Mouse (Mus musculus) heart, adult 2 months (tissue): ENCODE data around the gene Whamm. TPM values are rescaled to one million over a fixed set of nuclear protein-coding genes. Genes with fewer than 3 reads are reported as not detected.

Experiments used
- DNase-seq, 2 experiments: peaks; one replicate each; pipeline ENCODE4 v3.0.0; 2021
- H3K27ac ChIP-seq: fragments of 200-600 bp; 2 replicates; pipeline ENCODE4 v1.8.1; 2022
- H3K27me3 ChIP-seq: fragments of 200-500 bp; 2 replicates; pipeline ENCODE4 v1.6.1; 2012; ENCODE audit warnings: mild to moderate bottlenecking, low read length, inconsistent platforms, mixed read lengths; ENCODE audit not compliant: control insufficient read depth, insufficient read depth
- H3K36me3 ChIP-seq: fragments of 200-500 bp; 2 replicates; pipeline ENCODE4 v1.6.1; 2012; ENCODE audit warnings: low read length, inconsistent platforms; ENCODE audit not compliant: control insufficient read depth, insufficient read depth
- H3K4me1 ChIP-seq: fragments of 200-500 bp; 2 replicates; pipeline ENCODE4 v1.6.1; 2011; ENCODE audit warnings: low read length; ENCODE audit not compliant: control insufficient read depth, insufficient read depth
- H3K4me3 ChIP-seq: fragments of 200-600 bp; 2 replicates; pipeline ENCODE4 v1.8.1; 2022
- H3K79me2 ChIP-seq: fragments of 200-500 bp; replicated peaks from 2 replicates; pipeline ENCODE4 v1.6.1; 2012; ENCODE audit warnings: mild to moderate bottlenecking, inconsistent platforms, low read length, moderate library complexity, mixed read lengths; ENCODE audit not compliant: control insufficient read depth, insufficient read depth
- H3K9ac ChIP-seq: fragments of 200-500 bp; 2 replicates; pipeline ENCODE4 v1.6.1; 2012; ENCODE audit warnings: low read depth, mild to moderate bottlenecking, control low read depth, inconsistent platforms, low read length, mixed read lengths
- CTCF ChIP-seq: fragments of 200-600 bp; IDR thresholded peaks from 2 replicates; pipeline ENCODE4 v1.8.1; 2022; ENCODE audit warnings: antibody characterized with exemption, mild to moderate bottlenecking, moderate library complexity
- EP300 ChIP-seq: fragments of 200-500 bp; IDR thresholded peaks from 2 replicates; pipeline ENCODE4 v1.6.1; 2011; ENCODE audit warnings: low read depth, low read length, control low read depth; ENCODE audit not compliant: insufficient read depth
- POLR2A ChIP-seq: fragments of 200-500 bp; IDR thresholded peaks from 2 replicates; pipeline ENCODE4 v1.6.1; 2011; ENCODE audit warnings: mild to moderate bottlenecking, low read depth, low read length, control low read depth; ENCODE audit not compliant: insufficient read depth
- WGBS: fragments of 180-500 bp; shearing (Covaris S2); methylation state at CpG from one replicate; pipeline ENCODE4 v1.1.7; 2018; 5-methylcytosine and 5-hydroxymethylcytosine counted together
- intact Hi-C: fragments of 180-260 bp; cut with DNase I; formaldehyde crosslinking; loops from one replicate; pipeline ENCODE4 v1.15.1; 2025
- polyA plus RNA-seq: library from polyadenylated mRNA; depleted of rRNA; stranded (reverse); fragments of >200 nt; gene quantifications from 2 replicates; pipeline ENCODE4 v1.2.3, GENCODE M21; 2012
- total RNA-seq, 2 experiments: library from RNA; stranded (reverse); gene quantifications; 2 replicates each; pipeline ENCODE4 v1.2.3; 2021

The Whamm gene
- total and polyA plus RNA-seq, 3 experiments, result 7.2 to 9.2 (median 7.8) TPM

GRCm38 (mm10) chr7:81548864-81549263 lies 22.2 kb upstream of the Whamm start:
- DNase-seq, result no peak
- Histone ChIP-seq H3K4me3 (no peak overlapping the region), H3K4me1 (no peaks in the 10 kb centered on the region), H3K36me3 (no peaks in the 10 kb centered on the region), H3K9ac (no peak overlapping the region; the same call in 1 of the 2 replicates), H3K27ac (no peak overlapping the region), H3K27me3 (no peaks in the 10 kb centered on the region), H3K79me2 (no peaks in the 10 kb centered on the region)
- TF ChIP-seq EP300 (no peak), CTCF (no peak), POLR2A (no peak)
- intact Hi-C loops, result loop anchor here (5.0 kb wide), 1 partner anchor 48 kb away; no protein-coding TSS in a partner anchor
- WGBS, result 60% methylated on average over 11 of the region's 11 CpGs

GRCm38 (mm10) chr7:81553589-81553988 lies 17.5 kb upstream of the Whamm start:
- H3K27me3 ChIP-seq, result no peaks in the 10 kb centered on the region
- DNase-seq, result no peak
- no peaks in the 10 kb centered on the region for H3K4me1 ChIP-seq
- WGBS, result 46% methylated on average over 4 of the region's 4 CpGs
- TF ChIP-seq EP300, result no peak
- TF ChIP-seq CTCF, result no peak
- no peak for TF ChIP-seq POLR2A
- H3K27ac ChIP-seq, result no peak overlapping the region
- H3K9ac ChIP-seq, result no peak overlapping the region
- no peaks in the 10 kb centered on the region for H3K79me2 ChIP-seq
- intact Hi-C loops, result loop anchor here (5.0 kb wide), 1 partner anchor 189 kb away; no protein-coding TSS in a partner anchor
- H3K4me3 ChIP-seq, result no peak overlapping the region
- H3K36me3 ChIP-seq, result peaks cover 4% of the 10 kb centered on the region; the same call in 1 of the 2 replicates

GRCm38 (mm10) chr7:81554369-81554768 lies 16.7 kb upstream of the Whamm start:
- WGBS, result 81% methylated on average over 2 of the region's 2 CpGs
- H3K79me2 ChIP-seq, result no peaks in the 10 kb centered on the region
- no peak for DNase-seq

GRCm38 (mm10) chr7:81556839-81557238 lies 14.2 kb upstream of the Whamm start:
- intact Hi-C loops, result no loop called here
- no peak overlapping the region for H3K27ac ChIP-seq
- TF ChIP-seq EP300 (no peak), CTCF (no peak), POLR2A (no peak)

More at GRCm38 (mm10) chr7:81554369-81554768, 16.7 kb upstream of the Whamm start:
- Histone ChIP-seq H3K27me3 (no peaks in the 10 kb centered on the region), H3K27ac (no peak overlapping the region), H3K4me3 (no peak overlapping the region), H3K4me1 (no peaks in the 10 kb centered on the region), H3K9ac (no peak overlapping the region), H3K36me3 (peaks cover 4% of the 10 kb centered on the region; the same call in 1 of the 2 replicates)
- intact Hi-C loops, result loop anchor here (5.0 kb wide), 1 partner anchor 188 kb away; no protein-coding TSS in a partner anchor
- TF ChIP-seq CTCF (peak; percentile 70), POLR2A (no peak)

GRCm38 (mm10) chr7:81557252-81557984 lies 13.6 kb upstream of the Whamm start:
- no peak for TF ChIP-seq EP300
- no peak for TF ChIP-seq CTCF
- no peak for TF ChIP-seq POLR2A
- Histone ChIP-seq H3K9ac (no peak overlapping the region), H3K79me2 (no peaks in the 10 kb centered on the region), H3K36me3 (peaks cover 4% of the 10 kb centered on the region; the same call in 1 of the 2 replicates), H3K4me3 (no peak overlapping the region), H3K27ac (no peak overlapping the region), H3K27me3 (no peaks in the 10 kb centered on the region), H3K4me1 (peaks cover 2% of the 10 kb centered on the region; the same call in 1 of the 2 replicates)
- intact Hi-C loops, result no loop called here
- DNase-seq, result no peak
- 34% methylated on average over 7 of the region's 7 CpGs for WGBS

More at GRCm38 (mm10) chr7:81556839-81557238, 14.2 kb upstream of the Whamm start:
- Histone ChIP-seq H3K9ac (no peak overlapping the region), H3K27me3 (no peaks in the 10 kb centered on the region), H3K79me2 (no peaks in the 10 kb centered on the region), H3K36me3 (peaks cover 4% of the 10 kb centered on the region; the same call in 1 of the 2 replicates), H3K4me1 (peaks cover 2% of the 10 kb centered on the region; the same call in 1 of the 2 replicates), H3K4me3 (no peak overlapping the region)
- 58% methylated on average over 4 of the region's 4 CpGs for WGBS
- DNase-seq, result no peak

GRCm38 (mm10) chr7:81557985-81558360 lies 13.1 kb upstream of the Whamm start:
- Histone ChIP-seq H3K27me3 (no peaks in the 10 kb centered on the region), H3K36me3 (peaks cover 4% of the 10 kb centered on the region; the same call in 1 of the 2 replicates), H3K4me3 (no peak overlapping the region), H3K79me2 (no peaks in the 10 kb centered on the region), H3K4me1 (peaks cover 2% of the 10 kb centered on the region; the same call in 1 of the 2 replicates), H3K9ac (no peak overlapping the region), H3K27ac (no peak overlapping the region)
- intact Hi-C loops, result no loop called here
- 62% methylated on average over 4 of the region's 4 CpGs for WGBS
- TF ChIP-seq EP300 (no peak), POLR2A (no peak), CTCF (no peak)
- DNase-seq, result peak in 1 of 2 experiments; percentile 7
